Mouse (Mus musculus) embryonic fibroblast, embryonic 13.5 days (primary cell): ENCODE measurements at regions not wholly inside any gene's neighbourhood (a gene's known extent, or its start where the extent isn't known, plus 50 kb on each side); places are given as distances from the start of the nearest gene placed in this dataset.

Experiments
- CTCF ChIP-seq: IDR thresholded peaks from 2 replicates; pipeline ENCODE4 v1.5.1; 2011; ENCODE audit warnings: mild to moderate bottlenecking, control low read depth, low read length, moderate library complexity, borderline replicate concordance; ENCODE audit not compliant: insufficient read depth
- POLR2A ChIP-seq: IDR thresholded peaks from 2 replicates; pipeline ENCODE4 v1.6.1; 2011; ENCODE audit warnings: low read depth, mild to moderate bottlenecking, control low read depth, low read length, moderate library complexity

DNA sequence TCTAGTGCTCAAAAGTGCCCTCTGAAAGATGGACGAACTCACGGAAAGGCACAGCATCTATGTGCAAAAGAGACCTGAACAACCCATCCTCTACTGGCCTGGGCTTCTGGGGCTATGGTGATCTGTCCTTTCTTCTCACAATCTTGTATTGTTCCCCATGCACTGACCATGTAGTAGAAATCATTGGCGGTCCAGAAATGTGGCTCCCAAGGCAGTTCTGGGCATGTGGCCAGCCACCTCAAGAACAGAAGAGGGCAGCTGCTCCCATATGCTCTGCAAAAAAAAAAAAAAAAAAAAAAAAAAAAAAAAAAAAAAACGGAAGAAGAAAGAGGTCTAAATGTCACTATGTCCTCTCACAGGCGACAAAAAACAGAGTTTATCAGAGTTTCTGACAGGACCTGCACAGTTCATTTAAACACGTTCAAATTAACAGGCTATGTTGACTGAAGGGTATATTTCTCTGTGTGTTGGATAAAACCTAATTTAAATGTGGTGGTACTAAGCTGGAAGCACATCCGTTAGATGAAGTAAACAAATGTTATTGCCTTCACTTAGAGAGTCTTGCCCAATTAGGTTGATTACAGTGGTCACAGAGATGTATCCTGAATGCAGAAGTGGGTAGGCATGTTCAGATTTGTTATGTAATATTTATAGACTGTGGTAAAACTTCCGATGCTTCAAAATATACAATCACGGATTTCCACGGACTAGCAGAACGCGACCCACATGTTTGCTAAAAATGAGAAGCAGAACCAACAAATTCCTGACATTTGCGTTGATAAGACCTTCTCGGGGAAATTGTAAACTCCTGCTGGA, 470.9 kb downstream of the Epha4 start:
- no peak for TF ChIP-seq CTCF
- TF ChIP-seq POLR2A: no peak
